Mouse (Mus musculus) ES-E14 (cell line): ENCODE results near the gene Il10ra. TPM values are rescaled to one million over a fixed set of nuclear protein-coding genes. Genes with fewer than 3 reads are reported as not detected.

Experiments
- DNase-seq: peaks from one replicate; pipeline ENCODE4 v3.0.0-alpha.2; 2013; ENCODE audit warnings: low read depth, low spot score
- H3K27ac ChIP-seq: 2 replicates; pipeline ENCODE4 v1.5.1; 2012; ENCODE audit warnings: low read depth, mild to moderate bottlenecking, low read length, moderate library complexity, mixed read lengths; ENCODE audit not compliant: poor library complexity, insufficient read depth, severe bottlenecking
- H3K36me3 ChIP-seq: 2 replicates; pipeline ENCODE4 v1.6.1; 2012; ENCODE audit warnings: mild to moderate bottlenecking, low read length, moderate library complexity, mixed read lengths; ENCODE audit not compliant: control insufficient read depth, poor library complexity, insufficient read depth, severe bottlenecking
- H3K4me1 ChIP-seq, 2 experiments: fragments of 150-350 bp in 1 of 2; sonication (generic) in 1 of 2; 2 replicates each; pipeline ENCODE4 v1.6.1; 2012; ENCODE audit warnings: low read length in 2 of 2, mild to moderate bottlenecking in 1 of 2, mixed read lengths in 1 of 2; ENCODE audit not compliant: control insufficient read depth in 2 of 2, insufficient read depth in 2 of 2, poor library complexity in 1 of 2
- H3K4me3 ChIP-seq, 2 experiments: fragments of 150-350 bp in 1 of 2; sonication (generic) in 1 of 2; 2 replicates each; pipeline ENCODE4 v1.5.1; 2012; ENCODE audit warnings: low read length in 2 of 2, low read depth in 1 of 2, mild to moderate bottlenecking in 1 of 2, mixed read lengths in 1 of 2; ENCODE audit not compliant: insufficient read depth in 1 of 2, poor library complexity in 1 of 2, severe bottlenecking in 1 of 2
- H3K9ac ChIP-seq: 2 replicates; pipeline ENCODE4 v1.6.1; 2012; ENCODE audit warnings: low read depth, mild to moderate bottlenecking, low read length, mixed read lengths; ENCODE audit not compliant: poor library complexity, insufficient read depth, severe bottlenecking
- H3K9me3 ChIP-seq: fragments of 150-350 bp; sonication (generic); 2 replicates; pipeline ENCODE4 v1.6.1; 2012; ENCODE audit warnings: low read depth, mild to moderate bottlenecking, low read length; ENCODE audit not compliant: control insufficient read depth, insufficient read depth
- CHD2 ChIP-seq: IDR thresholded peaks from 2 replicates; pipeline ENCODE4 v1.6.1; 2014; ENCODE audit warnings: mild to moderate bottlenecking, low read depth, low read length, inconsistent platforms
- HCFC1 ChIP-seq: IDR thresholded peaks from 2 replicates; pipeline ENCODE4 v1.6.1; 2012; ENCODE audit warnings: low read length, inconsistent platforms, borderline replicate concordance; ENCODE audit not compliant: insufficient read depth
- MAFK ChIP-seq: IDR thresholded peaks from 2 replicates; pipeline ENCODE4 v1.6.1; 2014; ENCODE audit warnings: mild to moderate bottlenecking, low read depth, low read length, inconsistent platforms; ENCODE audit not compliant: insufficient read depth
- ZC3H11A ChIP-seq: IDR thresholded peaks from 2 replicates; pipeline ENCODE4 v1.6.1; 2012; ENCODE audit warnings: low read depth, mild to moderate bottlenecking, inconsistent platforms, low read length, borderline replicate concordance
- ZNF384 ChIP-seq: IDR thresholded peaks from 2 replicates; pipeline ENCODE4 v1.6.1; 2012; ENCODE audit warnings: low read depth, low read length, inconsistent platforms
- in situ Hi-C, 2 experiments: fragments of 600-800 bp; cut with MboI; formaldehyde crosslinking; loops; one replicate each; pipeline ENCODE4 v1.15.1; 2025; ENCODE audit warnings: low sequenced_read_pairs in 2 of 2, inconsistent platforms in 1 of 2; ENCODE audit not compliant: unreplicated experiment in 2 of 2
- total RNA-seq: library from RNA; depleted of rRNA; stranded (reverse); fragments of 300-350 nt; gene quantifications from 2 replicates; pipeline ENCODE4 v1.2.3, GENCODE M21; 2012

Il10ra gene
- total RNA-seq, 1 experiment, result 0.13 TPM

- in situ Hi-C loops, result no loop called here
- Histone ChIP-seq H3K4me3 (no peak overlapping the region), H3K36me3 (no peaks in the 10 kb centered on the region), H3K9me3 (no peaks in the 10 kb centered on the region), H3K4me1 (no peaks in the 10 kb centered on the region), H3K9ac (no peak overlapping the region), H3K27ac (peak overlapping the region; percentile 19; the same call in 1 of the 2 replicates)
- no peak for TF ChIP-seq ZC3H11A
- no peak for TF ChIP-seq MAFK
- no peak for TF ChIP-seq ZNF384
- TF ChIP-seq CHD2, result no peak
- TF ChIP-seq HCFC1, result no peak
- DNase-seq, result no peak
Observed at GRCm38 (mm10) chr9:45294210-45295011, 25.5 kb upstream of the Il10ra start.

- Histone ChIP-seq H3K9me3 (no peaks in the 10 kb centered on the region), H3K9ac (no peak overlapping the region), H3K36me3 (no peaks in the 10 kb centered on the region), H3K4me3 (no peak overlapping the region), H3K4me1 (no peaks in the 10 kb centered on the region), H3K27ac (no peak overlapping the region)
- in situ Hi-C loops, result no loop called here
- no peak for DNase-seq
- no peak for TF ChIP-seq ZNF384
- no peak for TF ChIP-seq CHD2
- no peak for TF ChIP-seq HCFC1
- TF ChIP-seq MAFK, result no peak
- no peak for TF ChIP-seq ZC3H11A
Observed at GRCm38 (mm10) chr9:45291481-45292168, 22.7 kb upstream of the Il10ra start.

GRCm38 (mm10) chr9:45282466-45282865 is 13.5 kb upstream of the Il10ra start:
- Histone ChIP-seq H3K9me3 (no peaks in the 10 kb centered on the region), H3K4me1 (no peaks in the 10 kb centered on the region), H3K9ac (no peak overlapping the region), H3K36me3 (no peaks in the 10 kb centered on the region), H3K4me3 (no peak overlapping the region), H3K27ac (no peak overlapping the region)
- no peak for DNase-seq
- in situ Hi-C loops, result no loop called here
- TF ChIP-seq MAFK (no peak), ZNF384 (no peak), CHD2 (no peak), HCFC1 (no peak), ZC3H11A (no peak)

GRCm38 (mm10) chr9:45280891-45281290 is 11.9 kb upstream of the Il10ra start:
- H3K4me1 ChIP-seq, result no peaks in the 10 kb centered on the region
- H3K27ac ChIP-seq, result no peak overlapping the region
- H3K36me3 ChIP-seq, result no peaks in the 10 kb centered on the region
- TF ChIP-seq CHD2 (no peak), ZNF384 (no peak), ZC3H11A (no peak), MAFK (no peak), HCFC1 (no peak)
- H3K4me3 ChIP-seq, result no peak overlapping the region
- in situ Hi-C loops, result no loop called here
- no peaks in the 10 kb centered on the region for H3K9me3 ChIP-seq
- no peak for DNase-seq
- H3K9ac ChIP-seq, result no peak overlapping the region
